Mouse (Mus musculus): ENCODE results near the gene Wwox. TPM values are rescaled to one million over a fixed set of nuclear protein-coding genes. Genes with fewer than 3 reads are reported as not detected.
"Not testable (repeated sequence)": the region's sequence is repeated elsewhere in the genome, so short reads cannot be mapped to it uniquely, and the experiment has no call there.

Wwox gene
- polyA plus RNA-seq, 1 experiment from 2014 or later: 14.0 TPM

DNA sequence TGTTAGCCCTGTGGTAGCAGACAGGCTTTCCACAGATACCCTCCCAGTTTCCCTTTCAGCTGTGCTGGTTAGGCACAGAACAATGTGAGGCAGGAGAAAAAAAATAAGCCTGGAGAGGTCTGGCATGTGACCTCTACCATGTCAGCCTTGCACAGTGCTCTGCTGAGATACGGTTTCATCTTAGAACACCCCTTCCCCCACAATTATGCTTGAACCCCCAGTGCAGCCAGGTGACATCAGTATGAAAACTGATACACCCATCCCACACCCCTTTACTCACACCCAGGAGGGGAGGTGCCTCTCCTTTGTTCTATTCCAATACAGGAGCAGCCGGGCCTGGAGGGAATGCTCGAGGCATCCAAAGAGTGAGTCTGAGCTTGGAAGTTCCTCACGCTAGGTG is 377.5 kb downstream of the Wwox start:
- ATAC-seq (replicated peaks; ENCODE audit: low FRiP score, low TSS enrichment, low read depth) (no peak), DNase-seq (ENCODE audit: low spot score) (no peak)
- no peaks in the 10 kb centered on the region for H3K27me3 ChIP-seq (replicated peaks; ENCODE audit: control insufficient read depth, insufficient read depth, low read length)
- no peak overlapping the region for H3K4me3 ChIP-seq (ENCODE audit: low read depth, low read length)
- H3K9me3 ChIP-seq (ENCODE audit: control insufficient read depth, low read length): no peaks in the 10 kb centered on the region
- no peak overlapping the region for H3K9ac ChIP-seq (ENCODE audit: low read length)
- no peak overlapping the region for H3K27ac ChIP-seq (ENCODE audit: low read depth)
- H3K36me3 ChIP-seq (ENCODE audit: control insufficient read depth, insufficient read depth, low read length): no peaks in the 10 kb centered on the region
- WGBS: 59% methylated on average over 4 of the region's 4 CpGs
- no peak overlapping the region for H3K4me2 ChIP-seq (ENCODE audit: low read length)
- H3K4me1 ChIP-seq (replicated peaks; ENCODE audit: control insufficient read depth, insufficient read depth, low read length): peaks cover 17% of the 10 kb centered on the region

- H3K27ac ChIP-seq (ENCODE audit: low read depth): no peak overlapping the region
- no peaks in the 10 kb centered on the region for H3K9me3 ChIP-seq (ENCODE audit: control insufficient read depth, low read length)
- WGBS: 36% methylated on average over 8 of the region's 8 CpGs
- no peak for ATAC-seq (replicated peaks; ENCODE audit: low FRiP score, low TSS enrichment, low read depth)
- no peaks in the 10 kb centered on the region for H3K27me3 ChIP-seq (replicated peaks; ENCODE audit: control insufficient read depth, insufficient read depth, low read length)
- no peaks in the 10 kb centered on the region for H3K36me3 ChIP-seq (ENCODE audit: control insufficient read depth, insufficient read depth, low read length)
- H3K4me1 ChIP-seq (replicated peaks; ENCODE audit: control insufficient read depth, insufficient read depth, low read length): peaks cover 10% of the 10 kb centered on the region
- H3K4me3 ChIP-seq (ENCODE audit: low read depth, low read length): no peak overlapping the region
- H3K4me2 ChIP-seq (ENCODE audit: low read length): no peak overlapping the region
- peak; percentile 60 for DNase-seq (ENCODE audit: low spot score)
- no peak overlapping the region for H3K9ac ChIP-seq (ENCODE audit: low read length)
Measured at GRCm38 (mm10) chr8:114821543-114821942, 382.1 kb downstream of the Wwox start.

DNA sequence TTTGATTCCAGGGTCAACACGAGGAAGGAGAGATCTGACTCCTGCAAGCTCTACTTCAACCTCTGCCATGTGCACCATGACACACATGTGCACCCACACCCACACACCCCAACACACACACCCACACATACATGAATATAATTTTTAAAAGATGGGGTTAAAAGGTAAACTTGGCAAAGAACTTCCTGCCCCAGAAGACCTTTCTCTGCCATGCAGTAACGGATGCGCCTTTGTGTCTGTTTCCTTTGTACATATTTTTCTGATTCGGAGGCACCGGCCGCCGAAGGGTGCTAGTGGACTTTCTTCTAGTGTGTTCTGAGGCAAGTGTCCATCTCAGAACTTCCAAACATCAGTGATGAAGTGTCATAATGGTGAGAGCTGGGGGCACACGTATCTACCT is 386.0 kb downstream of the Wwox start:
- Histone ChIP-seq H3K27me3 (replicated peaks; ENCODE audit: control insufficient read depth, insufficient read depth, low read length) (no peaks in the 10 kb centered on the region), H3K9ac (ENCODE audit: low read length) (no peak overlapping the region), H3K4me1 (replicated peaks; ENCODE audit: control insufficient read depth, insufficient read depth, low read length) (peaks cover 10% of the 10 kb centered on the region), H3K27ac (ENCODE audit: low read depth) (no peak overlapping the region), H3K36me3 (ENCODE audit: control insufficient read depth, insufficient read depth, low read length) (no peaks in the 10 kb centered on the region), H3K9me3 (ENCODE audit: control insufficient read depth, low read length) (no peaks in the 10 kb centered on the region), H3K4me2 (ENCODE audit: low read length) (no peak overlapping the region), H3K4me3 (ENCODE audit: low read depth, low read length) (no peak overlapping the region)
- DNase-seq (ENCODE audit: low spot score): no peak
- 85% methylated on average over 8 of the region's 8 CpGs for WGBS
- ATAC-seq (replicated peaks; ENCODE audit: low FRiP score, low TSS enrichment, low read depth): no peak

- DNase-seq (ENCODE audit: low spot score) (no peak), ATAC-seq (replicated peaks; ENCODE audit: low FRiP score, low TSS enrichment, low read depth) (no peak)
- H3K4me2 ChIP-seq (ENCODE audit: low read length): no peak overlapping the region
- H3K36me3 ChIP-seq (ENCODE audit: control insufficient read depth, insufficient read depth, low read length): no peaks in the 10 kb centered on the region
- H3K27me3 ChIP-seq (replicated peaks; ENCODE audit: control insufficient read depth, insufficient read depth, low read length): no peaks in the 10 kb centered on the region
- H3K9ac ChIP-seq (ENCODE audit: low read length): no peak overlapping the region
- no peaks in the 10 kb centered on the region for H3K9me3 ChIP-seq (ENCODE audit: control insufficient read depth, low read length)
- WGBS: 81% methylated on average over 5 of the region's 5 CpGs
- H3K4me1 ChIP-seq (replicated peaks; ENCODE audit: control insufficient read depth, insufficient read depth, low read length): 0 out of 2 replicates have a peak, but pooled peaks cover 4% of the 10 kb centered on the region
- H3K27ac ChIP-seq (ENCODE audit: low read depth): no peak overlapping the region
- H3K4me3 ChIP-seq (ENCODE audit: low read depth, low read length): no peak overlapping the region
Measured at GRCm38 (mm10) chr8:114826991-114827390, 387.5 kb downstream of the Wwox start.

GRCm38 (mm10) chr8:114827810-114828209 is 388.4 kb downstream of the Wwox start:
- not testable (repeated sequence) for H3K4me1 ChIP-seq (replicated peaks; ENCODE audit: control insufficient read depth, insufficient read depth, low read length); DNase-seq (ENCODE audit: low spot score); H3K36me3 ChIP-seq (ENCODE audit: control insufficient read depth, insufficient read depth, low read length); H3K9me3 ChIP-seq (ENCODE audit: control insufficient read depth, low read length); ATAC-seq (replicated peaks; ENCODE audit: low FRiP score, low TSS enrichment, low read depth); H3K4me2 ChIP-seq (ENCODE audit: low read length); H3K4me3 ChIP-seq (ENCODE audit: low read depth, low read length); H3K27me3 ChIP-seq (replicated peaks; ENCODE audit: control insufficient read depth, insufficient read depth, low read length); H3K27ac ChIP-seq (ENCODE audit: low read depth); H3K9ac ChIP-seq (ENCODE audit: low read length)
- WGBS: 64% methylated on average over 1 of the region's 1 CpGs

DNA sequence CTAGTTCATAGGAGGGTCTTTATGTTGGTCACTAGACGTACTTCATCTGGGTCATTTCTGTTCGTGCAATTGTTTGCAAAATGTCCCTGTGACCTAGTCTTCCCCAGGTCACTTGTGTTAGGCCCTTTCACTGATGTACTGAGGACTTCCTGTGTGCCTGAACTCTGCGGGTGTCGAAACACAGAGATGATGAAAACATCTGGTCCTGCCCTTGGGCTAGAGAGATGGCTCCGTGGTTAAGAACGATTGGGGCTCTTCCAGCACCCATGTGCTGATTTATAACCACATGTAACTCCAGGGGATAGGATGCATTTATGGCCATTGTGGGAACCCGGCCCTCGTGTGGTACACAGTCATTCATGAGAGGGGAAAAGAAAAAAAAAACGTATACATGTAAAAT is 392.1 kb downstream of the Wwox start:
- no peak overlapping the region for H3K4me2 ChIP-seq (ENCODE audit: low read length)
- no peaks in the 10 kb centered on the region for H3K9me3 ChIP-seq (ENCODE audit: control insufficient read depth, low read length)
- WGBS: 54% methylated on average over 9 of the region's 9 CpGs
- ATAC-seq (replicated peaks; ENCODE audit: low FRiP score, low TSS enrichment, low read depth) (no peak), DNase-seq (ENCODE audit: low spot score) (no peak)
- H3K36me3 ChIP-seq (ENCODE audit: control insufficient read depth, insufficient read depth, low read length): no peaks in the 10 kb centered on the region
- H3K4me1 ChIP-seq (replicated peaks; ENCODE audit: control insufficient read depth, insufficient read depth, low read length): 0 out of 2 replicates have a peak, but pooled peaks cover 4% of the 10 kb centered on the region
- no peak overlapping the region for H3K4me3 ChIP-seq (ENCODE audit: low read depth, low read length)
- H3K27me3 ChIP-seq (replicated peaks; ENCODE audit: control insufficient read depth, insufficient read depth, low read length): no peaks in the 10 kb centered on the region
- no peak overlapping the region for H3K27ac ChIP-seq (ENCODE audit: low read depth)
- H3K9ac ChIP-seq (ENCODE audit: low read length): no peak overlapping the region

DNA sequence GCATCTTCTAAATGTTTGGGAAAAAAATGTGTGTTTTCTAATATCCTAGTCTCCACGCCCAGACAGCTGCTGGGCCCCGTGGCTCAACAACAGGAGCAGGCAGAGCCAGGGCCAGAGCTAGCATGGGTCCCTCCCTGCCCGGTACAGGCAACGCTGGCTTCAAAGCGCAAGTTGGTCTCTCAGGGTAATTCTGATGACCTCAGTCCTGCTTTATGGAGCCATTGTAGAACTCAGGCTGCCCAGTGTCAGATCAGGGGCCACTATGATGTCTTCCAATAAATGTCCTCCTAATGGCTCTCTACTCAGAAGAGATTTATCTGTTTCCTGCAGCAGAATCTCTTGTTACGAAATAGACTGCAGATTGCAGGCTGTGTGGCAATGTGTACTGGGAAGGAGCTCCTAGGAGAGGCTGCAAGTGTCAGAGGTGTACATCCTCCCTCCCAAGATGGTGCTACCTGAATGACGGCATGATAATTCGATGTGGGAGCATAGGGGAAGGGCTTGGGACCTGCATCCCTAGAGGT is 392.9 kb downstream of the Wwox start:
- H3K9me3 ChIP-seq (ENCODE audit: control insufficient read depth, low read length): no peaks in the 10 kb centered on the region
- no peak overlapping the region for H3K4me3 ChIP-seq (ENCODE audit: low read depth, low read length)
- ATAC-seq (replicated peaks; ENCODE audit: low FRiP score, low TSS enrichment, low read depth): no peak
- no peak for DNase-seq (ENCODE audit: low spot score)
- WGBS: 57% methylated on average over 8 of the region's 8 CpGs
- H3K27ac ChIP-seq (ENCODE audit: low read depth): 0 out of 2 replicates have a peak overlapping the region, but pooled peaks have one; percentile 27
- no peaks in the 10 kb centered on the region for H3K27me3 ChIP-seq (replicated peaks; ENCODE audit: control insufficient read depth, insufficient read depth, low read length)
- no peaks in the 10 kb centered on the region for H3K36me3 ChIP-seq (ENCODE audit: control insufficient read depth, insufficient read depth, low read length)
- 0 out of 2 replicates have a peak, but pooled peaks cover 4% of the 10 kb centered on the region for H3K4me1 ChIP-seq (replicated peaks; ENCODE audit: control insufficient read depth, insufficient read depth, low read length)
- no peak overlapping the region for H3K9ac ChIP-seq (ENCODE audit: low read length)
- H3K4me2 ChIP-seq (ENCODE audit: low read length): no peak overlapping the region

- H3K9me3 ChIP-seq (ENCODE audit: control insufficient read depth, low read length): no peaks in the 10 kb centered on the region
- ATAC-seq (replicated peaks; ENCODE audit: low FRiP score, low TSS enrichment, low read depth) (no peak), DNase-seq (ENCODE audit: low spot score) (no peak)
- WGBS: 77% methylated on average over 15 of the region's 15 CpGs
- no peak overlapping the region for H3K9ac ChIP-seq (ENCODE audit: low read length)
- H3K36me3 ChIP-seq (ENCODE audit: control insufficient read depth, insufficient read depth, low read length): no peaks in the 10 kb centered on the region
- no peaks in the 10 kb centered on the region for H3K27me3 ChIP-seq (replicated peaks; ENCODE audit: control insufficient read depth, insufficient read depth, low read length)
- 0 out of 2 replicates have a peak, but pooled peaks cover 4% of the 10 kb centered on the region for H3K4me1 ChIP-seq (replicated peaks; ENCODE audit: control insufficient read depth, insufficient read depth, low read length)
- no peak overlapping the region for H3K27ac ChIP-seq (ENCODE audit: low read depth)
- no peak overlapping the region for H3K4me2 ChIP-seq (ENCODE audit: low read length)
- no peak overlapping the region for H3K4me3 ChIP-seq (ENCODE audit: low read depth, low read length)
Measured at GRCm38 (mm10) chr8:114834730-114835129, 395.3 kb downstream of the Wwox start.

GRCm38 (mm10) chr8:114839998-114840397 is 400.5 kb downstream of the Wwox start:
- no peak for ATAC-seq (replicated peaks; ENCODE audit: low FRiP score, low TSS enrichment, low read depth)
- 93% methylated on average over 10 of the region's 10 CpGs for WGBS
- H3K9me3 ChIP-seq (ENCODE audit: control insufficient read depth, low read length): no peaks in the 10 kb centered on the region

More at GRCm38 (mm10) chr8:114839998-114840397, 400.5 kb downstream of the Wwox start:
- Histone ChIP-seq H3K4me2 (ENCODE audit: low read length) (no peak overlapping the region), H3K9ac (ENCODE audit: low read length) (no peak overlapping the region), H3K27ac (ENCODE audit: low read depth) (no peak overlapping the region), H3K4me1 (replicated peaks; ENCODE audit: control insufficient read depth, insufficient read depth, low read length) (0 out of 2 replicates have a peak, but pooled peaks cover 7% of the 10 kb centered on the region), H3K36me3 (ENCODE audit: control insufficient read depth, insufficient read depth, low read length) (no peaks in the 10 kb centered on the region), H3K27me3 (replicated peaks; ENCODE audit: control insufficient read depth, insufficient read depth, low read length) (no peaks in the 10 kb centered on the region), H3K4me3 (ENCODE audit: low read depth, low read length) (no peak overlapping the region)
- no peak for DNase-seq (ENCODE audit: low spot score)
